Mouse (Mus musculus) embryonic facial prominence, embryonic 10.5 days (tissue): ENCODE measurements at regions not wholly inside any gene's neighbourhood (a gene's known extent, or its start where the extent isn't known, plus 50 kb on each side); places are given as distances from the start of the nearest gene placed in this dataset.

Experiments
- DNase-seq: peaks from one replicate; pipeline ENCODE4 v3.0.0-alpha.2; 2017; ENCODE audit warnings: low spot score
- H3K27ac ChIP-seq: fragments of 300-500 bp; sonication (generic); replicated peaks from 2 replicates; pipeline ENCODE4 v1.5.1; 2016; ENCODE audit warnings: mild to moderate bottlenecking
- H3K27me3 ChIP-seq: fragments of 300-500 bp; sonication (generic); replicated peaks from 2 replicates; pipeline ENCODE4 v1.6.1; 2016; ENCODE audit warnings: low read depth, mild to moderate bottlenecking; ENCODE audit not compliant: poor library complexity, severe bottlenecking
- H3K36me3 ChIP-seq: fragments of 300-500 bp; sonication (generic); replicated peaks from 2 replicates; pipeline ENCODE4 v1.6.1; 2016; ENCODE audit warnings: mild to moderate bottlenecking, moderate library complexity
- H3K4me1 ChIP-seq: fragments of 300-500 bp; sonication (generic); 2 replicates; pipeline ENCODE4 v1.6.1; 2016
- H3K4me3 ChIP-seq: fragments of 300-500 bp; sonication (generic); 2 replicates; pipeline ENCODE4 v1.5.1; 2016; ENCODE audit warnings: mild to moderate bottlenecking, moderate library complexity
- H3K9me3 ChIP-seq: fragments of 300-500 bp; sonication (generic); 2 replicates; pipeline ENCODE4 v1.6.1; 2016; ENCODE audit warnings: mild to moderate bottlenecking
- WGBS: fragments of 180-500 bp; shearing (Covaris S2); methylation state at CpG from one replicate; pipeline ENCODE4 v1.1.7; 2016; 5-methylcytosine and 5-hydroxymethylcytosine counted together

GRCm38 (mm10) chr4:73111311-73111710, 258.9 kb upstream of the Aldoart1 start:
- H3K27me3 ChIP-seq: no peaks in the 10 kb centered on the region
- H3K4me1 ChIP-seq: no peaks in the 10 kb centered on the region; the same call in 1 of the 2 replicates
- no peak overlapping the region for H3K27ac ChIP-seq
- 64% methylated on average over 2 of the region's 2 CpGs for WGBS
- DNase-seq: peak; percentile 20
- no peaks in the 10 kb centered on the region for H3K9me3 ChIP-seq
- H3K36me3 ChIP-seq: no peaks in the 10 kb centered on the region
- no peak overlapping the region for H3K4me3 ChIP-seq
